Mouse (Mus musculus): ENCODE results near the gene Nras. TPM values are rescaled to one million over a fixed set of nuclear protein-coding genes. Genes with fewer than 3 reads are reported as not detected.

Nras gene
- polyA plus RNA-seq, 1 experiment from 2014 or later = 125 TPM

DNA sequence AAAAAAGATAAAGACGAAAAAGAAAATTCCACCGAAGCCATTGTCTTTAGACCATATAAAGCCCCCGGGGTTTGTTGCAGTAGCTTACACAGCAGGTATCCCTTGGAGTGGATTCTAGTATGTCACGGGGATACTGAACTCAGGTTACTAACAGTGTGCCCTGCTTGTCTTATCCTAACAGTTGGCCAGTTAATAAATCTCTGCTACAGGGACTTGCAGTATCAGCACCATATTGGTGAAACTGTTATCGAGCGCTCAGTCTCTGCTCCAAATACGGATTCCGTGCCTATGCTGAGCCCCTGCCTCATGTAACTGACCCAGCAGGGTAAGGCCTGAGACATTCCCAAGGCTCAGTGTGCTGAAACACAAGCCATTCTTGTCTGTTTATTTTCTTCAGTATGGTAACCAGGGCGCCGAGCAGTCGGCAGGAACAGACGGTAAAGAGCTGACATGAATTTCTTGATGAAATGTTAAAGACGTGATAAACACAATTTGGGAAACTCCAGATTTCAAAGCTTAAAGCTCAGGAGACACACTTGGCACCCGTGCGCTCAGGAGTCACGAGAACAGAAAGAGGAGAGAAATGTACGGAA is 23.9 kb downstream of the Nras start:
- no peaks in the 10 kb centered on the region for H3K27me3 ChIP-seq (replicated peaks; ENCODE audit: control insufficient read depth, insufficient read depth, low read length)
- no peaks in the 10 kb centered on the region for H3K36me3 ChIP-seq (ENCODE audit: control insufficient read depth, insufficient read depth)
- no peaks in the 10 kb centered on the region for H3K9me3 ChIP-seq (ENCODE audit: control insufficient read depth, low read length)
- no peak overlapping the region for H3K4me2 ChIP-seq (ENCODE audit: low read length)
- H3K27ac ChIP-seq (ENCODE audit: low read length) = no peak overlapping the region
- ATAC-seq = no peak
- no peak overlapping the region for H3K4me3 ChIP-seq (replicated peaks; ENCODE audit: low read length)
- H3K9ac ChIP-seq (replicated peaks; ENCODE audit: low read depth, low read length) = no peak overlapping the region
- 77% methylated on average over 17 of the region's 17 CpGs for WGBS
- no peaks in the 10 kb centered on the region for H3K4me1 ChIP-seq (replicated peaks; ENCODE audit: control insufficient read depth, insufficient read depth, low read length)

DNA sequence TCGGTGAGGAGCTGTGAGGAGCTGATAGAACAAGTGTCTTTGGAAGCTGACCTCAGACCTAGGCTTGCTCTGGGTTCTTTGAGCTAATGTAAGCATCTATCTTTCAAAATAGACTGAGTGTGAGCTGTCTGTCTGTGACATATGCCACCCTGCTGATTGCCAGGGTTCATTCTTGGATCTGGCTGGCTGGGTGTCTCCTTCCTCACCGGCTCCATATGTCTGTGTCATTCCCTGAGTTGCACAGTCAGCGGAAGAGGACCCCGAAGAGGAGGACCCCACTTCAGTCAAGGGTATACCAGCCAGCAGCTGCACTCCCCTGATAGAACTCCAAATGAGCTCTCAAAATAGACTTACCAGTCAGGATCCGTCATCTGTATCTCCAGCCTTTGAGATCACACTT is 24.7 kb downstream of the Nras start:
- H3K27me3 ChIP-seq (replicated peaks; ENCODE audit: control insufficient read depth, insufficient read depth, low read length) = no peaks in the 10 kb centered on the region
- H3K4me2 ChIP-seq (ENCODE audit: low read length) = no peak overlapping the region
- H3K4me3 ChIP-seq (replicated peaks; ENCODE audit: low read length) = no peak overlapping the region
- no peaks in the 10 kb centered on the region for H3K9me3 ChIP-seq (ENCODE audit: control insufficient read depth, low read length)
- H3K4me1 ChIP-seq (replicated peaks; ENCODE audit: control insufficient read depth, insufficient read depth, low read length) = no peaks in the 10 kb centered on the region
- H3K9ac ChIP-seq (replicated peaks; ENCODE audit: low read depth, low read length) = no peak overlapping the region
- H3K27ac ChIP-seq (ENCODE audit: low read length) = no peak overlapping the region
- no peak for ATAC-seq
- no peaks in the 10 kb centered on the region for H3K36me3 ChIP-seq (ENCODE audit: control insufficient read depth, insufficient read depth)
- WGBS = 87% methylated on average over 5 of the region's 5 CpGs

DNA sequence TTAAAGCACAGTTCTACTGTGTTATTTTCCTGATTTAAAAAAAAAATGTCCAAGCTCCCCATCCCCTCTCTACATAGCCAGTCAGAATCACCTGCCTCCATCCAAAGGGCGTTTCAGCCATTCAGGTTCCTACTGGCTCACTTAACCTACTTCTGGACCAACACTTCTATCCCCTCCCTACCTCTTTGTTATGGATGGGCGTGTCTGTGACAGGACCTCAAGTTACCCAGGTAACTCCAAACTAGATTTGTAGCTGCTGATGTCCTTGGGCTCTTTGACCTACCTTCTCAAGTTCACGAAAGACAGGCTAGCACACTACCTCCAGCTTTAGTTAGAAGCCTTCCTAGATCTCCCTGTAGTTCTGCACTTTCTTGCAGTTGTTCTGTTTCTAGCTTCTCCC is 27.9 kb downstream of the Nras start:
- no peak overlapping the region for H3K4me3 ChIP-seq (replicated peaks; ENCODE audit: low read length)
- no peak overlapping the region for H3K9ac ChIP-seq (replicated peaks; ENCODE audit: low read depth, low read length)
- WGBS = 82% methylated on average over 3 of the region's 3 CpGs
- ATAC-seq = no peak
- no peaks in the 10 kb centered on the region for H3K36me3 ChIP-seq (ENCODE audit: control insufficient read depth, insufficient read depth)
- no peak overlapping the region for H3K27ac ChIP-seq (ENCODE audit: low read length)
- H3K4me1 ChIP-seq (replicated peaks; ENCODE audit: control insufficient read depth, insufficient read depth, low read length) = no peaks in the 10 kb centered on the region
- H3K9me3 ChIP-seq (ENCODE audit: control insufficient read depth, low read length) = no peaks in the 10 kb centered on the region
- no peaks in the 10 kb centered on the region for H3K27me3 ChIP-seq (replicated peaks; ENCODE audit: control insufficient read depth, insufficient read depth, low read length)
- H3K4me2 ChIP-seq (ENCODE audit: low read length) = no peak overlapping the region

DNA sequence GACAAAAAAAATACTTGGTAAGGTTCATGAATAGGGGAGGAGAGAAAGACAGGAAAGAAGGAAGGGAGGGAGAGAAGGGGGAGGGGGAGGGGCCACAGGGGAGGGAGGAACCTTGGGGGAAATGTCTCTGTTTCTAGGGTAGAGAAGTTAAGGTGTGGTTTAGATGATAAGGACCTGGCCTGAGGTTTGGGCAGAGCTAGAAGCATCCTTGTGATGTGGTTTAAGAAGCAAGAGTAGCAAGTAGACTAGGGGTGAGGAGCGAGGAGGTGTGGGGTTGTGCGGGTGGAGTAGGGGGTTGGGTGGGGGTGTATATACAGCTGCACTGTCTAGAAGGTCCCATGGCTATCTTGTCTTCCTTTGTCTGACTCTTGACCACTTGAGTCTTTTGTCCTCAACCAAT is 33.7 kb downstream of the Nras start:
- no peak overlapping the region for H3K9ac ChIP-seq (replicated peaks; ENCODE audit: low read depth, low read length)
- H3K4me1 ChIP-seq (replicated peaks; ENCODE audit: control insufficient read depth, insufficient read depth, low read length) = no peaks in the 10 kb centered on the region
- H3K27me3 ChIP-seq (replicated peaks; ENCODE audit: control insufficient read depth, insufficient read depth, low read length) = no peaks in the 10 kb centered on the region
- H3K9me3 ChIP-seq (ENCODE audit: control insufficient read depth, low read length) = no peaks in the 10 kb centered on the region
- no peak for ATAC-seq
- H3K36me3 ChIP-seq (ENCODE audit: control insufficient read depth, insufficient read depth) = no peaks in the 10 kb centered on the region
- 97% methylated on average over 2 of the region's 2 CpGs for WGBS
- no peak overlapping the region for H3K27ac ChIP-seq (ENCODE audit: low read length)
- H3K4me2 ChIP-seq (ENCODE audit: low read length) = no peak overlapping the region
- no peak overlapping the region for H3K4me3 ChIP-seq (replicated peaks; ENCODE audit: low read length)

DNA sequence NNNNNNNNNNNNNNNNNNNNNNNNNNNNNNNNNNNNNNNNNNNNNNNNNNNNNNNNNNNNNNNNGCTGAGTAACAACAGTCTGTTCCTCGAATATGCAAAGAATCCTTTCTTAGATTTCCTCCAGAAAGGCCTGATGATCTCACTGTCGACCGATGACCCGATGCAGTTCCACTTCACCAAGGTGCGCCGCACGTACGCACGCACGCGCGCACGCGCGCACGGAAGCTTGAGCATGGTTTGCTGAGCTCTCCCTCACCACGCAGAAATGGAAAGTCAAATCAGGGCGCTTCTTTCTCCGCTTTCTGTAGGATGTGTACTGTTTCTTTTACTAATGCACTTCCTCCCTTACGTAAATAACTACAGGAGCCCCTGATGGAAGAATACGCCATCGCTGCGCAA is 40.6 kb downstream of the Nras start:
- H3K4me2 ChIP-seq (ENCODE audit: low read length) = no peak overlapping the region
- H3K4me3 ChIP-seq (replicated peaks; ENCODE audit: low read length) = no peak overlapping the region
- H3K9me3 ChIP-seq (ENCODE audit: control insufficient read depth, low read length) = no peaks in the 10 kb centered on the region
- H3K9ac ChIP-seq (replicated peaks; ENCODE audit: low read depth, low read length) = no peak overlapping the region
- ATAC-seq = no peak
- H3K27ac ChIP-seq (ENCODE audit: low read length) = no peak overlapping the region
- no peaks in the 10 kb centered on the region for H3K36me3 ChIP-seq (ENCODE audit: control insufficient read depth, insufficient read depth)
- peaks cover 12% of the 10 kb centered on the region for H3K4me1 ChIP-seq (replicated peaks; ENCODE audit: control insufficient read depth, insufficient read depth, low read length)
- H3K27me3 ChIP-seq (replicated peaks; ENCODE audit: control insufficient read depth, insufficient read depth, low read length) = peaks cover 6% of the 10 kb centered on the region; the same call in 1 of the 2 replicates
- 85% methylated on average over 23 of the region's 23 CpGs for WGBS

DNA sequence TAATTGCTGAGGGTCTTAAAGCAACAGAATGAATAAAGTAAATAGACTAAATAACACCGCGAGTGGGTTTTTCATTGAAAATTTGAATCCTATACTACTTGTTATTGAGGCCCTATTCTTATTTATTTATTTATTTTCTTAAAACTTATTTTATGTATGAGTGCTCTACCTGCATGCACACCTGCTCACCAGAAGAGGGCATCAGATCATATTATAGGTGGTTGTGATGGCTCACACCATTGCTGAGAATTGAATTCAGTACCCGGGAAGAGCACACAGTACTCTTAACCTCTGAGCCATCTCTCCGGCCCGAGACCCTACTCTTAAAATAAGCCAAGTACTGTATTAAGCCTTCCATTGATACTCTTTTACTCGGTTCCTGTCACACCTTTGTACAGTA is 41.6 kb downstream of the Nras start:
- Histone ChIP-seq H3K9ac (replicated peaks; ENCODE audit: low read depth, low read length) (no peak overlapping the region), H3K4me1 (replicated peaks; ENCODE audit: control insufficient read depth, insufficient read depth, low read length) (peaks cover 12% of the 10 kb centered on the region), H3K27ac (ENCODE audit: low read length) (no peak overlapping the region), H3K4me3 (replicated peaks; ENCODE audit: low read length) (no peak overlapping the region), H3K9me3 (ENCODE audit: control insufficient read depth, low read length) (no peaks in the 10 kb centered on the region), H3K27me3 (replicated peaks; ENCODE audit: control insufficient read depth, insufficient read depth, low read length) (peaks cover 10% of the 10 kb centered on the region; the same call in 1 of the 2 replicates), H3K4me2 (ENCODE audit: low read length) (no peak overlapping the region), H3K36me3 (ENCODE audit: control insufficient read depth, insufficient read depth) (no peaks in the 10 kb centered on the region)
- ATAC-seq = no peak
- WGBS = 83% methylated on average over 6 of the region's 6 CpGs

DNA sequence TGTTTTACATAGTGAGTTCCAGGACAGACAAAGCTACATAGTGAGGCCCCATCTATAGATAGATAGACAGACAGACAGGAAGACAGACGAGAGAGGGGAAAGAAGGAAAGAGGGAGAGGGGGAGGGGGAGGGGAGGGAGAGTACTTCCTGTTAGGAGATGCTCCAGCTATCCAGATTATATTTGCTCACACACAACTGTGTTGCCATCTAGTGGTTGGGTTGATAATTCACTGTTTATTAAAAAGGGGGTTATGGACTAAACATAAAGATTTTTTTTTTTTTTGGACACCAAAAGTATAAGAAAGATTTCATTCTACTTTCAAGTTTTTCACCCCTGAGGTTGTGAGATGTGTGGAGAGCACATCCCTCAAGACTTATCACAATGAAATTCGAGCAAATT is 42.6 kb downstream of the Nras start:
- ATAC-seq = no peak
- H3K4me3 ChIP-seq (replicated peaks; ENCODE audit: low read length) = no peak overlapping the region
- 74% methylated on average over 2 of the region's 2 CpGs for WGBS

DNA sequence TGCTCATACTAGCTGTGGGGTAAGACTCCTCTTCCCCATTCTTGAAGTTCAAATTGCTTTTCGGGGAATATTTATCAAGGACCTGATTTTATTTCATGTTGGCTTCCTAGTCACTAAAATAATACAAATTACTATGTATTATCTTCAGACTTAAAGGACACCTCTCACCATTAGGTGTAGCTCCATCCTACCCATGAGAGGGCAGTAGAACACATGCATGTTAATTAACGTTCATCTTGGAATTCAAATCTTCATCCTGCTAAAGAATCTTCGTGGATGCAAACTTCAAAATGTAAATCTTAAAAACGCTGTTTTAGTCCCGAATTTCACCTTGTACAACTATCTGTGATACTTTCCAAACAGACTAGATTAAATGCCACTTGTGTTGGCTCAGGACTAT is 43.1 kb downstream of the Nras start:
- H3K9ac ChIP-seq (replicated peaks; ENCODE audit: low read depth, low read length) = no peak overlapping the region
- no peak overlapping the region for H3K27ac ChIP-seq (ENCODE audit: low read length)
- 68% methylated on average over 5 of the region's 5 CpGs for WGBS
- H3K9me3 ChIP-seq (ENCODE audit: control insufficient read depth, low read length) = no peaks in the 10 kb centered on the region
- H3K4me3 ChIP-seq (replicated peaks; ENCODE audit: low read length) = no peak overlapping the region
- H3K4me2 ChIP-seq (ENCODE audit: low read length) = no peak overlapping the region
- no peaks in the 10 kb centered on the region for H3K36me3 ChIP-seq (ENCODE audit: control insufficient read depth, insufficient read depth)
- ATAC-seq = no peak
- H3K27me3 ChIP-seq (replicated peaks; ENCODE audit: control insufficient read depth, insufficient read depth, low read length) = peaks cover 12% of the 10 kb centered on the region; the same call in 1 of the 2 replicates
- H3K4me1 ChIP-seq (replicated peaks; ENCODE audit: control insufficient read depth, insufficient read depth, low read length) = peaks cover 12% of the 10 kb centered on the region

More for the DNA sequence above, 42.6 kb downstream of the Nras start:
- no peaks in the 10 kb centered on the region for H3K36me3 ChIP-seq (ENCODE audit: control insufficient read depth, insufficient read depth)
- no peaks in the 10 kb centered on the region for H3K9me3 ChIP-seq (ENCODE audit: control insufficient read depth, low read length)
- H3K27ac ChIP-seq (ENCODE audit: low read length) = no peak overlapping the region
- H3K4me2 ChIP-seq (ENCODE audit: low read length) = no peak overlapping the region
- peaks cover 12% of the 10 kb centered on the region; the same call in 1 of the 2 replicates for H3K27me3 ChIP-seq (replicated peaks; ENCODE audit: control insufficient read depth, insufficient read depth, low read length)
- no peak overlapping the region for H3K9ac ChIP-seq (replicated peaks; ENCODE audit: low read depth, low read length)
- peaks cover 12% of the 10 kb centered on the region for H3K4me1 ChIP-seq (replicated peaks; ENCODE audit: control insufficient read depth, insufficient read depth, low read length)

DNA sequence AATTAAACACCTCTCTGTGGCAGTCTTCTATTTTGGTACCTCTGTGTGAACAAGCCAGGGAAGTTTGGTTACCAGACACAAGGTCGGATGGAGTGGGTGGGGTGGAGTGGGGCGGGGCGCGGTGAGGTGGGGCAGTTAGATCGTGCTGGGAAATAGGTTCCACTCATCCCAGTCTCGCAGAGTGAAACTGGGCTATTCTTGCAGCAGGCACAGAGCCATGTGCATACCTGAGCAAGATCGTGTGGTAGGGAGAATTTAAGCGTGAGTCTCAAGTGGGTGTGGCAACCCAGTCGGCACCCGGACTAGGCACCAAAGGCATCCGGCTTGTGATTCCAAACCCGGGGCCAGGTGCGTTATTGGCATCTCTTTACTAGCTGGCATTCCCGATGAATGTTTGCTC is 43.8 kb downstream of the Nras start:
- WGBS = under 1% methylated on average over 14 of the region's 14 CpGs
- peak; percentile 9 for ATAC-seq

More for the DNA sequence above, 43.8 kb downstream of the Nras start:
- peak overlapping the region; percentile 64 for H3K9ac ChIP-seq (replicated peaks; ENCODE audit: low read depth, low read length)
- no peaks in the 10 kb centered on the region for H3K9me3 ChIP-seq (ENCODE audit: control insufficient read depth, low read length)
- H3K27ac ChIP-seq (ENCODE audit: low read length) = no peak overlapping the region
- no peaks in the 10 kb centered on the region for H3K36me3 ChIP-seq (ENCODE audit: control insufficient read depth, insufficient read depth)
- H3K4me1 ChIP-seq (replicated peaks; ENCODE audit: control insufficient read depth, insufficient read depth, low read length) = peaks cover 12% of the 10 kb centered on the region
- peak overlapping the region; percentile 66 for H3K4me3 ChIP-seq (replicated peaks; ENCODE audit: low read length)
- H3K27me3 ChIP-seq (replicated peaks; ENCODE audit: control insufficient read depth, insufficient read depth, low read length) = peaks cover 12% of the 10 kb centered on the region; the same call in 1 of the 2 replicates
- H3K4me2 ChIP-seq (ENCODE audit: low read length) = peak overlapping the region; percentile 97

Measured in forebrain, embryonic 16.5 days (tissue).